Mouse (Mus musculus) bone marrow macrophage, adult 2 months (primary cell): ENCODE results near the gene Rab11a.

Source experiments
- CTCF ChIP-seq: IDR thresholded peaks from 2 replicates; pipeline ENCODE4 v1.5.1; 2012; ENCODE audit warnings: low read depth, mild to moderate bottlenecking, low read length, moderate library complexity
- POLR2A ChIP-seq: IDR thresholded peaks from 2 replicates; pipeline ENCODE4 v1.6.1; 2012; ENCODE audit warnings: mild to moderate bottlenecking, low read depth, low read length, borderline replicate concordance

GRCm38 (mm10) chr9:64783511-64783910 is 46.0 kb upstream of the Rab11a start:
- TF ChIP-seq CTCF (no peak), POLR2A (no peak)
